Mouse (Mus musculus) hindbrain, embryonic 14.5 days (tissue): ENCODE data around the gene Gm26897. TPM values are rescaled to one million over a fixed set of nuclear protein-coding genes. Genes with fewer than 3 reads are reported as not detected.

Experiments
- ATAC-seq: fragments of 200-750 bp; cut with Nextera tagmentation; 2 replicates; pipeline ENCODE4 v1.8.0; 2017; ENCODE audit warnings: moderate number of reproducible peaks, mild to moderate bottlenecking, moderate TSS enrichment, moderate library complexity; ENCODE audit not compliant: low FRiP score
- DNase-seq: peaks from one replicate; pipeline ENCODE4 v3.0.0-alpha.2; 2015; ENCODE audit warnings: low spot score
- H3K27ac ChIP-seq: fragments of 300-500 bp; sonication (generic); 2 replicates; pipeline ENCODE4 v1.5.1; 2014; ENCODE audit warnings: mild to moderate bottlenecking, moderate library complexity
- H3K27me3 ChIP-seq: fragments of 300-500 bp; sonication (generic); 2 replicates; pipeline ENCODE4 v1.6.1; 2014; ENCODE audit warnings: mild to moderate bottlenecking, low read length, mixed read lengths; ENCODE audit not compliant: control insufficient read depth, insufficient read depth
- H3K36me3 ChIP-seq: fragments of 300-500 bp; sonication (generic); replicated peaks from 2 replicates; pipeline ENCODE4 v1.6.1; 2014; ENCODE audit not compliant: control insufficient read depth, insufficient read depth
- H3K4me1 ChIP-seq: fragments of 300-500 bp; sonication (generic); replicated peaks from 2 replicates; pipeline ENCODE4 v1.6.1; 2014; ENCODE audit warnings: antibody characterized with exemption, low read length, mixed read lengths; ENCODE audit not compliant: control insufficient read depth, insufficient read depth
- H3K4me2 ChIP-seq: fragments of 300-500 bp; sonication (generic); replicated peaks from 2 replicates; pipeline ENCODE4 v1.6.1; 2014; ENCODE audit warnings: mild to moderate bottlenecking, moderate library complexity
- H3K4me3 ChIP-seq: fragments of 300-500 bp; sonication (generic); replicated peaks from 2 replicates; pipeline ENCODE4 v1.5.1; 2014; ENCODE audit warnings: mild to moderate bottlenecking, low read length
- H3K9ac ChIP-seq: fragments of 300-500 bp; sonication (generic); 2 replicates; pipeline ENCODE4 v1.6.1; 2014
- H3K9me3 ChIP-seq: fragments of 300-500 bp; sonication (generic); 2 replicates; pipeline ENCODE4 v1.6.1; 2016; ENCODE audit warnings: low read length; ENCODE audit not compliant: control insufficient read depth
- WGBS: fragments of 180-500 bp; shearing (Covaris S2); extraction: QIAGEN DNeasy Blood & Tissue Kit; methylation state at CpG from one replicate; pipeline ENCODE4 v1.1.7; 2014; 5-methylcytosine and 5-hydroxymethylcytosine counted together
- polyA plus RNA-seq: library from polyadenylated mRNA; unstranded; fragments of >200 nt; fragmentation: Nextera tagmentation; extraction: Ambion mirVana; gene quantifications from 2 replicates; pipeline ENCODE4 v1.2.1, GENCODE M21; 2014

Gm26897 gene
- polyA plus RNA-seq, 1 experiment from 2014 or later: not detected

DNA sequence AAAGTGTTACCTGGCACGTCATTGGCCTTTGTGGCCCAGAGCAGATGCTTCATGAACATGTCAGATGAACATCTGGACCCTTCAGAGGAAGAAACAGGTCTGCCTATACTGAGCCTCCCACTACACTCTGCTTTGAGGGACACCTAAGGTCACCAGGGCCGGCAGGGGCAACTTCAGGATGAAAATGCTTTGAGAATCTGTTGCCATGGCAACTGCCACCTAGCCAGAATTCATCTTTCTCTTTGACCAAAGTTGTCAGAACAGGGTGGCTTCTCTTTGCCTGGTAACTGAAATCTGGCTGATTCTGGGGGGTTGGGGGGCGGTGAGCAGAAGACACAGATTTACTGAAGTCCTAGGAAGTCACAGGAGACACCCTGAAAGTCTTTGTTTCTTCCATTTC is 14.7 kb upstream of the Gm26897 start:
- WGBS: 56% methylated on average over 3 of the region's 3 CpGs
- H3K27me3 ChIP-seq: 0 out of 2 replicates have a peak, but pooled peaks cover 3% of the 10 kb centered on the region
- no peak overlapping the region for H3K4me2 ChIP-seq
- no peak overlapping the region for H3K27ac ChIP-seq
- DNase-seq (no peak), ATAC-seq (no peak)
- no peaks in the 10 kb centered on the region for H3K9me3 ChIP-seq
- no peak overlapping the region for H3K9ac ChIP-seq
- no peak overlapping the region for H3K4me3 ChIP-seq
- peaks cover 17% of the 10 kb centered on the region for H3K4me1 ChIP-seq
- H3K36me3 ChIP-seq: no peaks in the 10 kb centered on the region

GRCm38 (mm10) chr5:111720726-111721125 is 13.0 kb upstream of the Gm26897 start:
- Histone ChIP-seq H3K27me3 (0 out of 2 replicates have a peak, but pooled peaks cover 3% of the 10 kb centered on the region), H3K9me3 (no peaks in the 10 kb centered on the region), H3K4me3 (no peak overlapping the region), H3K27ac (no peak overlapping the region), H3K4me1 (peaks cover 34% of the 10 kb centered on the region), H3K36me3 (no peaks in the 10 kb centered on the region), H3K9ac (no peak overlapping the region), H3K4me2 (no peak overlapping the region)
- WGBS: 76% methylated on average over 9 of the region's 9 CpGs
- no peak for ATAC-seq
- no peak for DNase-seq

DNA sequence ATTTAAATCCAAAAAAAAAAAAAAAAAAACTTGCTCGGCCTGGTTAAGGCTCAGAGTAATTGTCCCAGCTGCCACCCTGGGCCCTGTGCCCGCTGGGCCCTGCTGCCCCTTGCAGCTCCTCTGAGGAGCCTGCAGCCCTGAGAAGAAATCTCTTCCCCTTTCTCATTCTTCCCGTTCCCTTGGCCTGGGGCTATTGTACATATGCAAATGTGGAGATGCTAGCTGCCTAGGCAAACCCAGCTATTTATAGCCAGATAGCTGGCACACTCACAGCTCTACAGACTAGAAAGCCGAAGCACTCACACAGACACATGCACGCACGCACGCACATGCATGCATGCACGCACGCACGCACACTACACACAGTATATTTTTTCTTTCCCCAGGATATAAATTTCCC is 9.0 kb upstream of the Gm26897 start:
- 16% methylated on average over 10 of the region's 10 CpGs for WGBS
- Histone ChIP-seq H3K4me2 (peak overlapping the region; percentile 24), H3K36me3 (no peaks in the 10 kb centered on the region), H3K27ac (peak overlapping the region; percentile 83), H3K27me3 (0 out of 2 replicates have a peak, but pooled peaks cover 3% of the 10 kb centered on the region), H3K9ac (no peak overlapping the region), H3K4me3 (no peak overlapping the region), H3K4me1 (peaks cover 27% of the 10 kb centered on the region), H3K9me3 (no peaks in the 10 kb centered on the region)
- ATAC-seq: peak; percentile 86
- DNase-seq: peak; percentile 81

DNA sequence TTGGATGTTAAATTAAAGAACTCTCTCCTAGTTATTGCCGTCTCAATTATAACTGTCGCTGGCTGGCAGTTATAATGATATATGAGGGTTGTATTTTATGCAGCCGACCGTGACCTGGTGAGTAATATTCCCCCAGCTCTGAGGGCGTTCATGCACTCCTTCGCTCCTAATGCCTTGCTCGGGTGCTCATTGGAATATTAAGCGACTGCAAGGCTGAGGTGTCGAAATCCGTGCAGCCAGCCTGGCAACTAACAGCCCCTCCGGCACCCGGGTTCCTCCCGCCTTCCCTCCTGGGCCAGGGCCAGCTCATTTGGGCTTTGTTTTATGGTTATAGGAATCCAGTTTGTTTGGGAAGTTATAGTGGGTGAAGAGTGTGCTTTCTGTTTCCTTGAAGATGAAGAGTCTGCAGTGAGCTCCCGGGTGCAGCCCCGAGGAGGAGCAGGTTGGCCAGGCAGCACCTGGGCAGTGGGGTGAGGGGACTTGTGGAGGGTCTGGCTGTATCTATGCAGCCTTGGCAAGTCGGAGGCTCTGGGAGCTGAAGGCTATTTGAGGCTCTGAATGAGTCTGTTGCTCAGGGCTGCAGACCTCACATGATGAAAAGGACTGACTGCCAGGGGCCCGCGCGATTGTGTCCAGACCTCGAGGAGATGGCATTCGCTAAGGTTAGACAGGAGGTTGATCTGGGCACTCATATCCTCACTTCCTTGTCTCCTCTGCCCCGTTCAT is 8.4 kb upstream of the Gm26897 start:
- ATAC-seq (peak; percentile 72), DNase-seq (peak; percentile 53)
- Histone ChIP-seq H3K36me3 (no peaks in the 10 kb centered on the region), H3K9ac (peak overlapping the region; percentile 22; the same call in 1 of the 2 replicates), H3K4me1 (peaks cover 30% of the 10 kb centered on the region), H3K4me2 (peak overlapping the region; percentile 24), H3K27me3 (no peaks in the 10 kb centered on the region), H3K27ac (peak overlapping the region; percentile 83), H3K4me3 (no peak overlapping the region), H3K9me3 (no peaks in the 10 kb centered on the region)
- 22% methylated on average over 22 of the region's 22 CpGs for WGBS

DNA sequence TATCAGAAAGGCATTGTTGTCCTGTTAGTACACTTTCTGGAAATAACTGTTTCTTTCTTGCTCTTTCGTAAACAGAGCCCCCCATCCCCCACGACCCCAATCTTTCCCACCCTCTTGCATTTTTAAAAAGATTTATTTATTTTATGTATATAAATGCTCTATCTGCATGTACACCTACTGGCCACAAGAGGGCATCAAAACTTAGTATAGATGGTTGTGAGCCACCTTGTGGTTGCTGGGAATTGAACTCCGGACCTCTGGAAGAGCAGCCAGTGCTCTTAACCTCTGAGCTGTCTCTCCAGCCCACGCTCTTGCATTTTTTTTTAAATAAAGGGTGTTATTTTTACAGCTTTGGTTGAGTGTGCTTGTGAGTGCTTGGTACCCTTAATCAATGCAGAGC is 5.3 kb upstream of the Gm26897 start:
- ATAC-seq (no peak), DNase-seq (no peak)
- no peak overlapping the region for H3K27ac ChIP-seq
- H3K27me3 ChIP-seq: no peaks in the 10 kb centered on the region
- H3K4me1 ChIP-seq: peaks cover 35% of the 10 kb centered on the region
- no peaks in the 10 kb centered on the region for H3K9me3 ChIP-seq
- H3K9ac ChIP-seq: no peak overlapping the region
- 83% methylated on average over 4 of the region's 4 CpGs for WGBS
- H3K4me3 ChIP-seq: no peak overlapping the region
- H3K36me3 ChIP-seq: no peaks in the 10 kb centered on the region
- no peak overlapping the region for H3K4me2 ChIP-seq

DNA sequence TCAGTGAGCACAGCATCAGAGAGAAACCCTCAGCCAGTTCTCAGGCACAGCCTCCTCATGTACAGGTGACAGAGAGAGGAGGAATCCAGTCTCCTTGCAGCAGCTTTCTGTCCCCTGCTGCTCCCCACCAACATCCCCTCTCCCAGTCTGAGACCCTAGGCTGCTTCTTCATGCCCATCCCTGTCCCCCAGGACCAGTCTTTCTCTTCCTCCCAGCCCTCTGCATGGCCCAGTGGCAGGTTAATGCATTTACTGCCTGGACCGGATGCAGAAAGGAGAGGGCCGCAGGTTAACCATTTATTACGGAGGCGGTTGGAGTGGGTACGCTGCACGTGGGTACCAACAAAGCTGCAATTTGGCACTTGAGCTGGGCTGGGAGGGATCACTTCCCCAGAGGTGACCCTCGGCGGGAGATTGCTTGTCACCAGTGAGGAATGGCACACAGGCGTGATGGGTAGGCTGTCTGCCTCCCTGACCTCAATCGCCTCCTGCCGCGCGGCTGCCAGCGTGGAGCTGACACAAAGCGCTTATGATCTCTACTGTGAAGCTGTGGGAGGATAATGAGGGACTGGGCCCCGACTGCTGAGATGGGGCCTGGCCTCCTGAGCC is 3.1 kb upstream of the Gm26897 start:
- peaks cover 13% of the 10 kb centered on the region; the same call in 1 of the 2 replicates for H3K4me1 ChIP-seq
- no peak overlapping the region for H3K4me3 ChIP-seq
- ATAC-seq (peak; percentile 37; the same call in 1 of the 2 replicates), DNase-seq (no peak)
- no peak overlapping the region for H3K4me2 ChIP-seq
- 9% methylated on average over 16 of the region's 16 CpGs for WGBS
- no peaks in the 10 kb centered on the region for H3K9me3 ChIP-seq
- H3K27ac ChIP-seq: peak overlapping the region; percentile 66
- no peaks in the 10 kb centered on the region for H3K27me3 ChIP-seq
- H3K9ac ChIP-seq: no peak overlapping the region
- no peaks in the 10 kb centered on the region for H3K36me3 ChIP-seq

DNA sequence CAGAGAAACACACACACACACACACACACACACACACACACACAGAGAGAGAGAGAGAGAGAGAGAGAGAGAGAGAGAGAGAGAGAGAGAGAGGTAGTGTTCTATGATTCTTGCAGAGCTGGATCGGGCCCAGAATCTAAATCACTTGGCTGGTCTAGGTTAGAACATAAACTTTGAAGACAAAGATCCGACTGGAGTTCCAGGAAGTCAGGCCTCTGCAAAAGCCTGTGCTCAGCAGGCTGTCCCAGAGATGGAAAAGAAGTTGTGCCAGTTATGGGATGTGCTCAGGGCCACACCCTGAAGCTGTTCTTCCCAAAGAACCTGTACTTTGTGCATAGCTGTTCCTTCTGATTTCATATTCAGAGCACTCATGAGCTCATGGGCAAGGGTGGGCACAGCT is 1.5 kb upstream of the Gm26897 start:
- no peak for DNase-seq
- 77% methylated on average over 2 of the region's 2 CpGs for WGBS
- Histone ChIP-seq H3K27ac (no peak overlapping the region), H3K9me3 (no peaks in the 10 kb centered on the region), H3K9ac (no peak overlapping the region), H3K4me1 (0 out of 2 replicates have a peak, but pooled peaks cover 12% of the 10 kb centered on the region), H3K4me2 (no peak overlapping the region), H3K4me3 (no peak overlapping the region), H3K36me3 (no peaks in the 10 kb centered on the region), H3K27me3 (no peaks in the 10 kb centered on the region)
- no peak for ATAC-seq

GRCm38 (mm10) chr5:111739480-111739879 is 5.8 kb downstream of the Gm26897 start:
- DNase-seq (no peak), ATAC-seq (no peak)
- Histone ChIP-seq H3K4me2 (no peak overlapping the region), H3K9me3 (no peaks in the 10 kb centered on the region), H3K4me3 (no peak overlapping the region), H3K36me3 (no peaks in the 10 kb centered on the region), H3K27ac (no peak overlapping the region), H3K27me3 (no peaks in the 10 kb centered on the region), H3K9ac (no peak overlapping the region), H3K4me1 (peaks cover 28% of the 10 kb centered on the region)
- 72% methylated on average over 6 of the region's 6 CpGs for WGBS

- Histone ChIP-seq H3K4me3 (no peak overlapping the region), H3K9me3 (no peaks in the 10 kb centered on the region), H3K27me3 (no peaks in the 10 kb centered on the region), H3K4me1 (peaks cover 28% of the 10 kb centered on the region), H3K9ac (no peak overlapping the region), H3K4me2 (no peak overlapping the region), H3K27ac (peak overlapping the region; percentile 80), H3K36me3 (no peaks in the 10 kb centered on the region)
- peak; percentile 62 for ATAC-seq
- 14% methylated on average over 16 of the region's 16 CpGs for WGBS
- no peak for DNase-seq
Observed at GRCm38 (mm10) chr5:111740384-111741275, 6.9 kb downstream of the Gm26897 start.
